Mouse (Mus musculus) G1E (cell line): ENCODE results near the gene Gm17268. TPM values are rescaled to one million over a fixed set of nuclear protein-coding genes. Genes with fewer than 3 reads are reported as not detected.

Experiments
- ATAC-seq: 2 replicates; pipeline ENCODE4 v1.8.0; 2016; ENCODE audit warnings: mild to moderate bottlenecking; ENCODE audit not compliant: insufficient number of reproducible peaks, poor library complexity, low FRiP score, severe bottlenecking; ENCODE audit errors: extremely low read depth
- DNase-seq: peaks from one replicate; pipeline ENCODE4 v3.0.0; 2012; ENCODE audit warnings: low spot score
- H3K27me3 ChIP-seq: 2 replicates; pipeline ENCODE4 v1.6.1; 2012; ENCODE audit warnings: mild to moderate bottlenecking, low read length, inconsistent platforms; ENCODE audit not compliant: insufficient read depth
- H3K36me3 ChIP-seq: replicated peaks from 2 replicates; pipeline ENCODE3; 2012; ENCODE audit warnings: mild to moderate bottlenecking, inconsistent platforms
- H3K4me1 ChIP-seq: 2 replicates; pipeline ENCODE4 v1.6.1; 2012; ENCODE audit warnings: low read depth, low read length, inconsistent platforms, mixed read lengths; ENCODE audit not compliant: insufficient read depth
- H3K4me3 ChIP-seq: 2 replicates; pipeline ENCODE4 v1.5.1; 2012; ENCODE audit warnings: low read depth, mild to moderate bottlenecking, inconsistent platforms, low read length, moderate library complexity, mixed read lengths
- H3K9me3 ChIP-seq: replicated peaks from 2 replicates; pipeline ENCODE4 v1.6.1; 2012; ENCODE audit warnings: inconsistent platforms
- CTCF ChIP-seq: IDR thresholded peaks from 2 replicates; pipeline ENCODE4 v1.5.1; 2012; ENCODE audit warnings: low read depth, low read length, inconsistent platforms, mixed read lengths
- GATA1 ChIP-seq: IDR thresholded peaks from 2 replicates; pipeline ENCODE4 v1.6.1; 2012; ENCODE audit warnings: borderline replicate concordance, low read length, inconsistent platforms, mixed read lengths
- GATA2 ChIP-seq: IDR thresholded peaks from 2 replicates; pipeline ENCODE4 v1.6.1; 2012; ENCODE audit warnings: low read depth, low read length, inconsistent platforms, borderline replicate concordance
- POLR2AphosphoS5 ChIP-seq: IDR thresholded peaks from 2 replicates; pipeline ENCODE4 v1.6.1; 2012; ENCODE audit warnings: low read depth, low read length, inconsistent platforms; ENCODE audit not compliant: insufficient replicate concordance
- TAL1 ChIP-seq: conservative IDR thresholded peaks from 2 replicates; pipeline ENCODE4 v1.6.1; 2012; ENCODE audit warnings: low read depth, low read length, inconsistent platforms, mixed read lengths
- polyA plus RNA-seq: library from polyadenylated mRNA; stranded (reverse); fragments of >175 nt; gene quantifications from 2 replicates; pipeline ENCODE4 v1.2.3, GENCODE M21; 2012
- total RNA-seq, 2 experiments: library from RNA; stranded (forward) in 1 of 2; stranded (reverse) in 1 of 2; fragments of 200-1000 nt in 1 of 2; fragments of >200 nt in 1 of 2; fragmentation: Nextera tagmentation in 1 of 2; gene quantifications; 2 replicates each; pipeline ENCODE4 v1.2.3; 2014 to 2017

The Gm17268 gene
- total and polyA plus RNA-seq, 3 experiments = not detected

DNA sequence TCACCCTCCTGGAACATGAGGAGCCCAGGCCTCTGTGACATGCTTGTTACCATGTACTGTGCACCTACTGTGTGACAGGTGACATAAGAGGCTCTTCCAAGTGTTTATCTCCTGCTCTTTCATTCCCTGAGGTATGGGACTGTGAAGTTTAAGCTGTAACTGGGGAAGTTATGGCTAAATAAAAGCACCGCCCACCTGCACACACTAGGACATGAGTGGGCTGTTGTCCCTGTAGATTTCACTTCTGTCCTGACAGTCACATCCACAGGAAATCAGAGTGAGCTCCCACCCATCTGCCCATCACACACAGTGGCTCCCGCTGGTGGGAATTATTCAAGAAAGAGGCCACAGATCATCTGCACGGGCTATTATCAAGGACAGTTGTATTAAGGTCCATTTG is 28.2 kb downstream of the Gm17268 start:
- no peak for TF ChIP-seq GATA1
- TF ChIP-seq GATA2 = no peak
- TF ChIP-seq CTCF = no peak
- no peak for TF ChIP-seq POLR2AphosphoS5
- TF ChIP-seq TAL1 = no peak
- Histone ChIP-seq H3K4me1 (no peaks in the 10 kb centered on the region), H3K9me3 (peaks cover 64% of the 10 kb centered on the region), H3K27me3 (no peaks in the 10 kb centered on the region), H3K36me3 (no peaks in the 10 kb centered on the region), H3K4me3 (no peak overlapping the region)
- ATAC-seq (no peak), DNase-seq (no peak)

DNA sequence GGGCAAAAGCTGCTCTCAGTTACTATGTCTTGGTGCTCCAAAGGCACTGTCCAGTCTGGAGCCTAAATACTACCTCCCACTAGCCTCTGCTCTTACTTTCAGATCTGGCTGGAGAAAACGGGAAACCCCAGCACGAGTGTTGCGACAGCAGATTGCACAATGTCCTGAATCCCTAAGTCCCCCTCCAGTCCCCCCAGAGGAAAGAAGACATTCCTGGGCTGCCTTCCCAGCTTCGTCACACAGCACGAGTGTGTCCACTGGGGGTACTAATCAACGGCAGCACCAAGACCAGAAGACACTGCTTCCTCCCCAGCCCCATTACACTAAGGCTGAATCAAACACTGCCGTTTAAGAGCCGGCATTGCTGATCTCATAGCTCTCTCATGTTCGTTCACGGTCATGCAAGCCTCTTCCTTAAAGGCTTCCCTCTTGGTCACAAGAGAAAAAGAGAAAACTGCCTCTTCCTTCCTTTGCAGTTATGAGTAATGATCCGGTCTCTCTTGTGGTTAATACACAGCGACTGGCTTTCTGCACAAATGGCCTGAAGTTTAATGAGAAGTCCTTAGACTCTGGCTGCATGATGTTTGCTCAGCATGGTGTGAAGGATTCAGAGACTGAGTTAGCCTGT is 31.5 kb downstream of the Gm17268 start:
- Histone ChIP-seq H3K4me1 (no peaks in the 10 kb centered on the region), H3K9me3 (peaks cover 67% of the 10 kb centered on the region), H3K4me3 (no peak overlapping the region), H3K27me3 (no peaks in the 10 kb centered on the region), H3K36me3 (no peaks in the 10 kb centered on the region)
- ATAC-seq (no peak), DNase-seq (no peak)
- TF ChIP-seq CTCF (no peak), POLR2AphosphoS5 (no peak), GATA1 (no peak)

DNA sequence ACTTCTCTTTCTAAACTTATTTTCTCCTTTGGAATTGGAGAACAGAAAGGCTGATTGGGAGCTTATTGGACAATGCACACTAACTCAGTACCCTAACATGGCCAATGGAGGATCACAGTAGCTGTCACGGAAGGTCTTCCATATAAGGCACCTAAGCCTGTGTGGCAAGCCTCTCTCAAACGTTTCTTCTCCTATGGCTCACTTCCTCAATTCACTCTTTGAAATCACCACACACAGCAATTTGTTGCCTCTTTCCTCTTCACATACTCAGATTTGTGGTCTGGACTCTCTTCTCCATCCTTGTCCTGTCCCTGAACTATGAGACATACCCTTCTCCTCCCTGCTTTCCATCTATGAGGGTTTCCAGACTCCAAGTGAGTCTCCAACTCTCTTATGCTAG is 33.6 kb downstream of the Gm17268 start:
- Histone ChIP-seq H3K9me3 (peaks cover 67% of the 10 kb centered on the region), H3K36me3 (no peaks in the 10 kb centered on the region), H3K4me3 (no peak overlapping the region), H3K4me1 (no peaks in the 10 kb centered on the region), H3K27me3 (no peaks in the 10 kb centered on the region)
- TF ChIP-seq CTCF (no peak), GATA2 (no peak), GATA1 (no peak), TAL1 (no peak), POLR2AphosphoS5 (no peak)
- ATAC-seq = no peak
- no peak for DNase-seq

DNA sequence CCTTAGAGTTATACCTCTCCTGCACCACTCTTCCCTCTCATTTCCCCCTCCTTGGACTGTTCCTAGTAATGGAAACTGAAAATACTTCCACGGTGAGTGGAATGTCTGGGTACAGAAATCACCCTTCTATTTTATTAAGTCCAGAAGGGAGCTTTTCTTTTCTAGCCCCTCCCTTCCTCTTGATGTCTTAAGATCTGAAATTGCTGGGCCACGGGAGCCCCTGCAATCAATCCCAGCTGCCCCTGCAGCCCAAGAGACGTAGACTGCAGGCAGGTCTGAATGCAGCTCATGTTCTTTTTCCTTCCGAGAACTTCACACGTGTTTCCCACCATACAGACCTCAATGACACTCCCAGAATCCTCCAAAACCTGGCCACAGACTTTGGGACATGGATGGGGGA is 37.8 kb downstream of the Gm17268 start:
- Histone ChIP-seq H3K4me3 (no peak overlapping the region), H3K4me1 (no peaks in the 10 kb centered on the region), H3K27me3 (no peaks in the 10 kb centered on the region), H3K36me3 (no peaks in the 10 kb centered on the region), H3K9me3 (peaks cover 67% of the 10 kb centered on the region)
- TF ChIP-seq CTCF = no peak
- no peak for TF ChIP-seq POLR2AphosphoS5
- TF ChIP-seq TAL1 = no peak
- no peak for TF ChIP-seq GATA2
- no peak for TF ChIP-seq GATA1
- no peak for ATAC-seq
- no peak for DNase-seq

DNA sequence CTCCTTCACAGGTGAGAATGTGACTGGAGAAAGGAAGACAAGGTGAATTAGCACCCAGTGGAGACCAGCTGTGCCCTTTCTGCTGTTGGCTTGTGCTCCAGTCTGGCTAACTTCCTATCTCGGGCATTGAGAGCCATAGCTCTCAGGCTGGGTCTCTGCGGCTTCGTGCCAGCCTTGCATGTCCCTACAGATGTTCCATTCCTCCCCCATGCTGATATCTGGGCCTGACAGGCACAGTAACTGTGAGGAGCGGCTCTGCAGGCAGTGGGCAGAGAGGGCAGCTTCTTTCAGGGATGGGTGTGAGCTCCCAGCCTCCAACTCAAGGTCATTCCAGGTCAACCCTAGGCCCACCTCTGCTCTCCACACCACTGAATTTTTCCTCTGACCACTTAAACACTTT is 38.9 kb downstream of the Gm17268 start:
- peaks cover 56% of the 10 kb centered on the region for H3K9me3 ChIP-seq
- ATAC-seq = no peak
- DNase-seq = no peak
- no peaks in the 10 kb centered on the region for H3K36me3 ChIP-seq
- H3K27me3 ChIP-seq = no peaks in the 10 kb centered on the region
- TF ChIP-seq GATA2 (no peak), POLR2AphosphoS5 (no peak), TAL1 (no peak), GATA1 (no peak), CTCF (no peak)
- no peak overlapping the region for H3K4me3 ChIP-seq
- H3K4me1 ChIP-seq = no peaks in the 10 kb centered on the region

DNA sequence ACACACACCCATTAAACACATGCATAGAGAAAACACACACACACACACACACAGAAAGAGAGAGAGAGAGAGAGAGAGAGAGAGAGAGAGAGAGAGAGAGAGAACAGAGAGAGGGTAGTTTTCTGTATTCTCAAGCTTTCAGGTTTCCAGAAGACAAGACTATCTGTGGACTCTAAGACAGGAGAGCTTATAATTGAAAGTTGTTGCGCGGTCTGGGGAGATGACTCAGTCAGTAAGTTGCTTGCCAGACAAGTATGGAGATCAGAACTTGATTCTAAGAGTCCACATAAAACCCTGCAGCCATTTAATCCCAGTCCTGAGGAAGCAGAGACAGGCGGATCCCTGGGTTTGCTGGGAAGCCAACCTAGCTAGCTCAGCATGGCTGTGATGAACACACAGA is 39.7 kb downstream of the Gm17268 start:
- TF ChIP-seq GATA2 (no peak), GATA1 (no peak)
- H3K9me3 ChIP-seq = peaks cover 57% of the 10 kb centered on the region
- H3K4me3 ChIP-seq = no peak overlapping the region
- DNase-seq (no peak), ATAC-seq (no peak)
- no peaks in the 10 kb centered on the region for H3K27me3 ChIP-seq
- H3K36me3 ChIP-seq = no peaks in the 10 kb centered on the region
- no peaks in the 10 kb centered on the region for H3K4me1 ChIP-seq

DNA sequence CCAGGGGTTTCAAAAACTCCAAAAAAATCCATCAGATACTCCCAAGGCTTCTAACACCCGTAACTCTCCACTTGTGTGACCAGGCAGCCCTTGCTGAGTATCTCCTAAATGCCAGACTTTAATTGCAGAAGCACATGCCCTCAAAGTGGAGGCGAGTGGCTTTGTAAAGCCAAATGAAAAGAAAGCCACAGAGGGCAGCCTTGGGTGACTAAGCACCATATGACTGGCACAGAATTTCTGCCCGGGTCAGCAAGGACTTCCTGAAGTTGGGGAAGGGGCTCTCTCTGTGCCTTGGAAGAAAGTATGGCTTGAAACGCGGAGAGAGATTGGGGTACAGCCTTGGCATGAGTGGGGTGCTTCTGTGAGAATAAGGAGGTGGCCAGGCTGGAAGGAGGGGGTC is 41.3 kb downstream of the Gm17268 start:
- no peaks in the 10 kb centered on the region for H3K27me3 ChIP-seq
- no peak for TF ChIP-seq CTCF
- TF ChIP-seq GATA1 = no peak
- no peak for TF ChIP-seq TAL1
- no peak for TF ChIP-seq GATA2
- no peak for TF ChIP-seq POLR2AphosphoS5
- no peaks in the 10 kb centered on the region for H3K36me3 ChIP-seq
- DNase-seq (no peak), ATAC-seq (no peak)
- no peak overlapping the region for H3K4me3 ChIP-seq
- no peaks in the 10 kb centered on the region for H3K4me1 ChIP-seq
- peaks cover 59% of the 10 kb centered on the region for H3K9me3 ChIP-seq
